Mouse (Mus musculus) ovary, postnatal 10 days (tissue): ENCODE measurements around the gene Gng10.

ENCODE experiments used
- DNase-seq: peaks from one replicate; pipeline ENCODE4 v3.0.0; 2022; ENCODE audit warnings: low spot score

Gene Gng10

GRCm38 (mm10) chr4:59016922-59017321 is 18.0 kb upstream of the Gng10 start:
- DNase-seq: no peak

GRCm38 (mm10) chr4:59034325-59034917 is 467 bp upstream of the Gng10 start:
- no peak for DNase-seq

DNA sequence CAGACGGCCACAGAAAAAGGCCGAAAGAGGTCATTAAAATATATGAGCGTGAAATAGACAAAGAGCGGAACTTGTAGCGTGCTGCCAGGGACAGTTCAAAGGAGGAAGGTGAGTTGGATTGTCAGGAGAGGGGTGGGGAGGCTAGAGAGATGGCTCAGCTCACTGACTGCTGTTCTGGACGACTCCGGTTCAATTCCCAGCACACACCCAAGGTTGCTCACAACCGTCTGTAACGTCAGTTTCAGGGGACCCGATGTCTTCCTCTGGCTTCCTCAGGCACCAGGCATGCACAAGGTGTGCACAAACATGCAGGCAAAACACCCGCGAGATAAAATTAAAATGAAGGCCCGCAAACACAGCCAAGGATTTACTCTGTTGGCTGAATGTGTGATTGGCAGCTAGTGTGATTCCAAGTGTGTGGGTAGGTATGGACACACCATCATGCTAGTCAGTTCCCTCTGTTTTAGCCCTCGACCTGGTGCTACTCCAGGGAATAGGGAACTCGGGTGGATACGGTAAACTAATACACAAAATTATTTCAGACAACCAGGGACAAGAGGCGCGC is 980 bp downstream of the Gng10 start:
- DNase-seq: no peak

GRCm38 (mm10) chr4:59036490-59037127 is 1.7 kb downstream of the Gng10 start:
- DNase-seq: peak; percentile 37

DNA sequence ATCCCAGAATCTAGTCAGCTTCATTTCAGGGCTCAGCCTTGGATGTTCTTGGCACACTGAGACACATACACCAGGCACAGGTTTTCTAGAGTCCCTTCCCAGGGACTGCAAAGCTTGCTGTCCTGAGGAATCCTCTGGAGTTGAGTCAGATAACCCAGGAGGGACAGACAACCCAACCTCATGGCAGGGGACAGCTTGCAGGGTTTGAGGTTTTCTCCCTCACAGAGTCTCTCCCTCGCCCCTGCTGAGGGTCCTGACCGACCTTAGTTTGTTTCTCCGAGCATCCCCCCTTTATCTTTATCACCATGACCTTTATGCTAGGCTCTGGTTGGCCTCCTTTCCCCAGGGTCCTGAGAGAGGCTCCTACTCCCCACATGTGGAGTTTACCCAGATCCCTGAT is 2.6 kb downstream of the Gng10 start:
- DNase-seq: no peak

- no peak for DNase-seq
Observed at GRCm38 (mm10) chr4:59040397-59041287, 5.8 kb downstream of the Gng10 start.

GRCm38 (mm10) chr4:59043074-59043473 is 8.2 kb downstream of the Gng10 start:
- DNase-seq: no peak

DNA sequence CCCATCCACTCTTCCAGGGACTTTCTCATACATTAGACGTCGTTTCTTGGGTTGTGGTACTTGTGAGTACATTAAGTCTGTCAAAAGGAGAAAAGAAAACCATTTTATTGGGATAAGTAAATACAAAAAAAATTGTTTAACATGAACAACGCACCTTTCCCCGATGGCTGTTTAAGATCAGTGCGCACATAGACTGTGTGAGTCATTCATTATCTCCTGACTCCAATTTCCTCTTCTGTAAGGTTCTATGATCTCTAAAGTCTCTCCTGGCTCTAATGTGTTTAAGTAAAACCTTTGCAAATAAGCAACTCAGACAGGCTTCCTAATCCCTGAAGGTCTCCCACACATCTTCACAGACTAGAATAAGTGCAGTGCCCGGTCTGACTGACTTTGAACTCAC is 9.0 kb downstream of the Gng10 start:
- DNase-seq: no peak

- no peak for DNase-seq
Observed at GRCm38 (mm10) chr4:59047222-59047621, 12.3 kb downstream of the Gng10 start.

GRCm38 (mm10) chr4:59051081-59051480 is 16.2 kb downstream of the Gng10 start:
- DNase-seq: no peak

DNA sequence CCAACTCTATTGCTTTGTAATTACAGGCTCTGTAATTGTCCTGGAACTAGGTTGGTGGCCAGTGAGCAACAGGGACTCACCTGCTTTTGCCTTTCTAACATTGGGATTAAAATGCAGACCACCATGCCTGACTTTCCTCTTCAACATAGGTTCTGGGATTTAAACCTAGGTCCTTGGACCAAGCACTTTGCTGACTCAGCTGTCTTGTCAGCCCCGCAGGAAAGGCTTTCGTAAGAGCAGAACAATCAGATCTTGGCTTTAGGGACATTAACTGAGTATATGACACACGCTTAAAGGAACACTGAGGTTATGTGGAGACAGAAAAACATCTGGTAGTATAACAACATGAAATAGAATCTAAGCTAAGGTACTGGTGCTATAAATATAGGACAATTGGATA is 23.0 kb downstream of the Gng10 start:
- no peak for DNase-seq

DNA sequence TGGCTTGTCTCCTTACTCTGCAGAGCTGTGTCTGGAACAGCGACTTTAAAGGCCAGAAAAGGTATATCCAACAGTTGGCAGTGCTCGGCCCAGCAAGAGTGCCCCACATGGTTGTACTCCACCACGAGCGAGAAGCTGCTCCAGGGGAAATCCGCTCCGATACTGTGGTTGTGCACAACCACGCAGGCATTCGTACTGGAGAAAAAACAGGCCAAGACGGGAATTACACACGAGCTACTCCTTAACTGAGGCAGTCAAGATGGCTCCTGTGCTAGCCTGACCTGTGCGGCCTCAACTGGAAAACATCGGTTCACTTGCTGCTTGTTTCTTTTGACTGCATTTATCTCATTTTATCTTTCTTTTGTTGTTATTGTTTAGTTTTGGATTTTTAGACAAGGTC is 27.6 kb downstream of the Gng10 start:
- no peak for DNase-seq

GRCm38 (mm10) chr4:59069276-59069675 is 34.4 kb downstream of the Gng10 start:
- no peak for DNase-seq

DNA sequence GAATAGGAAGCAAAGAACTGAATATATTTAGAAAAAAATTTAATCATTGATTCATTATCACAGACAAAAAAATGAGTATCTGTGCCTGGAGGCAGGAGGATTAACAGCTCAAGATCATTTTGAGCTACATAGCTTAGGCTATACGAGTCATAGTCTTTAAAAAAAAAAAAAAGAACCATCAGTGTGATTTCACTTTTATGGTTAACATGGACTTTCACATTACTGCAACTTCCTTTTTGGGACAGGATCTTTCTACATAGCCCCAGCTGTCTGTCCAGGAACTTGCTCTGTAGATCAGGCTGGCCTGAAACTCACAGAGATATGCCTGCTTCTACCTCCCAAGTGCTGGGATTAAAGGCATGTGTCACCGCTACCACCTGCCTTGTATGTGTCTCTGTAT is 48.5 kb downstream of the Gng10 start:
- DNase-seq: no peak

DNA sequence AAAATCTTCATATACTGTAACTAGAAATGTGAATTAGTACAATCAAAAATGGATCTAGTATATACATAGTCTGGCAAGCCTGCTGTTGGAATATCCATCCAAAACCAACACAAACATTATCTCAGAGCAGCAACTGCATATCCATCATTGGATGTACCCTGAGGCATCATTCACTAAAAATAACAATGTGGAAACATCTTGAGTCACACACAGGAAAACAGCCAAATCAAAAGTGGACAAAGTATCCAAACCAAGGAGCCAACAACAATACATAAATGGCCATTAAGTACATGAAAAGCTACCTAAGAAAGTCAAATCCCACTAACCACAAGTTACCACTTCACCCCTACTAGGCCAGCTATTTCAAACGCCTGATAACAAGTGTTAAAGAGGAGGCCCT is 54.5 kb downstream of the Gng10 start:
- no peak for DNase-seq
